Mouse (Mus musculus): ENCODE measurements at regions not wholly inside any gene's neighbourhood (a gene's known extent, or its start where the extent isn't known, plus 50 kb on each side); places are given as distances from the start of the nearest gene placed in this dataset.

DNA sequence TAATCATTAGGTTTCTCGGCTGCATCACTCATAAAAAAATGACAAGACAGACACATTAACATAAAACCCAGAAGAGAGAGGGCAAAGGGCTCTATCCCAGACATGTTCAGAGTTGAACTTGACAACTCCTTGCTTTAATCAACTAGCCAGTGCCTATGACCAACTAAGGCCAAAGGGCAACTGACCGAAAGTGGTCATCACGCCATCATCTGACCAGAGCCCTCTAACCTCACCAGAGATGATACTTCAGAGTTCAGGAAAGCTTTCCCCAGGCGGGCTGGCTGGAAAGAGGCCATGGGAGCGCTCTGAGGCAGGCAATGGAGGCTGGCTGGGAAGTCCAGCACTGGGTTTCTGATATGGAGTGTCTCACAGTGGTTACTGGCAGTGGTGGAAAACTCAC is 80.6 kb downstream of the Dad1 start:
- TF ChIP-seq EP300 (IDR thresholded peaks at IDR 0.05; ENCODE audit: low read depth) (no peak), CTCF (IDR thresholded peaks at IDR 0.05; ENCODE audit: low read depth) (no peak)

All from heart, postnatal 0 days (tissue).